Mouse (Mus musculus) embryonic facial prominence, embryonic 14.5 days (tissue): Measurements from ENCODE around the gene Acan. TPM values are rescaled to one million over a fixed set of nuclear protein-coding genes. Genes with fewer than 3 reads are reported as not detected.

ENCODE experiments used
- ATAC-seq: fragments of 200-750 bp; cut with Nextera tagmentation; 2 replicates; pipeline ENCODE4 v1.8.0; 2017; ENCODE audit warnings: low read depth, moderate number of reproducible peaks, moderate TSS enrichment
- DNase-seq: peaks from one replicate; pipeline ENCODE4 v3.0.0-alpha.2; 2015; ENCODE audit warnings: low spot score
- H3K27ac ChIP-seq: fragments of 300-500 bp; sonication (generic); replicated peaks from 2 replicates; pipeline ENCODE4 v1.5.1; 2014; ENCODE audit warnings: low read depth, mild to moderate bottlenecking, low read length, moderate library complexity
- H3K27me3 ChIP-seq: fragments of 300-500 bp; sonication (generic); replicated peaks from 2 replicates; pipeline ENCODE4 v1.6.1; 2014; ENCODE audit warnings: low read length; ENCODE audit not compliant: control insufficient read depth, insufficient read depth
- H3K36me3 ChIP-seq: fragments of 300-500 bp; sonication (generic); 2 replicates; pipeline ENCODE4 v1.6.1; 2014; ENCODE audit warnings: low read length, mixed read lengths; ENCODE audit not compliant: control insufficient read depth, insufficient read depth
- H3K4me1 ChIP-seq: fragments of 300-500 bp; sonication (generic); 2 replicates; pipeline ENCODE4 v1.6.1; 2014; ENCODE audit warnings: antibody characterized with exemption, low read length; ENCODE audit not compliant: control insufficient read depth, insufficient read depth
- H3K4me2 ChIP-seq: fragments of 300-500 bp; sonication (generic); 2 replicates; pipeline ENCODE4 v1.6.1; 2014; ENCODE audit warnings: low read depth, mild to moderate bottlenecking, low read length, moderate library complexity, mixed read lengths
- H3K4me3 ChIP-seq: fragments of 300-500 bp; sonication (generic); 2 replicates; pipeline ENCODE4 v1.5.1; 2014; ENCODE audit warnings: low read depth, mild to moderate bottlenecking, low read length
- H3K9ac ChIP-seq: fragments of 300-500 bp; sonication (generic); 2 replicates; pipeline ENCODE4 v1.6.1; 2014; ENCODE audit warnings: low read depth, mild to moderate bottlenecking, low read length, moderate library complexity, mixed read lengths
- H3K9me3 ChIP-seq: fragments of 300-500 bp; sonication (generic); 2 replicates; pipeline ENCODE4 v1.6.1; 2016; ENCODE audit warnings: low read length; ENCODE audit not compliant: control insufficient read depth
- WGBS: fragments of 180-500 bp; shearing (Covaris S2); extraction: QIAGEN DNeasy Blood & Tissue Kit; methylation state at CpG from one replicate; pipeline ENCODE4 v1.1.7; 2014; 5-methylcytosine and 5-hydroxymethylcytosine counted together
- polyA plus RNA-seq: library from polyadenylated mRNA; unstranded; fragments of >200 nt; fragmentation: Nextera tagmentation; extraction: Ambion mirVana; gene quantifications from 2 replicates; pipeline ENCODE4 v1.2.1, GENCODE M21; 2014

The Acan gene
- polyA plus RNA-seq, 1 experiment from 2014 or later = 34.1 TPM

DNA sequence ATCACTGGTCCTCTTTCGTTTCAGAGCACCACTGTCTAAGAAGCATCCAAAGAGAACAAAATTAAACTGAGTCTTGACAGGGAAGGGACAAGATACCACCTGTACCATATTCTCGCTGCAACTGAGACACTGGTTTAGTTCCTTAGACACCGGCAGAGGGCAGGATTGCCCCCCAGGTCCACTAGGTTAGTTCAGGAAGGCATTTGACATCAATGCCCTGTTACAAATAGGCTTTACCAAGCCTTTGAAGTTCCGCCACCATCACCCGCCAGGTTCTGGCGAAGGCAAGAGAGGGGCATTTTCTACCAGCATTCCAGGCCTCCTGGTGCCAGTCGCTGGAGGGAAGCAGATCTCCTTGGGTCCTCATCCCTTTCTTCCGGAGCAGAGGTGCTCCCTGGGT lies 76.6 kb downstream of the Acan start:
- H3K9me3 ChIP-seq = no peaks in the 10 kb centered on the region
- H3K36me3 ChIP-seq = peaks cover 13% of the 10 kb centered on the region; the same call in 1 of the 2 replicates
- H3K27me3 ChIP-seq = peaks cover 5% of the 10 kb centered on the region; the same call in 1 of the 2 replicates
- ATAC-seq (no peak), DNase-seq (peak; percentile 14)
- peak overlapping the region; percentile 28; the same call in 1 of the 2 replicates for H3K4me3 ChIP-seq
- no peak overlapping the region for H3K27ac ChIP-seq
- 19% methylated on average over 8 of the region's 8 CpGs for WGBS
- no peak overlapping the region for H3K9ac ChIP-seq
- peak overlapping the region; percentile 53 for H3K4me2 ChIP-seq
- H3K4me1 ChIP-seq = peaks cover 17% of the 10 kb centered on the region

DNA sequence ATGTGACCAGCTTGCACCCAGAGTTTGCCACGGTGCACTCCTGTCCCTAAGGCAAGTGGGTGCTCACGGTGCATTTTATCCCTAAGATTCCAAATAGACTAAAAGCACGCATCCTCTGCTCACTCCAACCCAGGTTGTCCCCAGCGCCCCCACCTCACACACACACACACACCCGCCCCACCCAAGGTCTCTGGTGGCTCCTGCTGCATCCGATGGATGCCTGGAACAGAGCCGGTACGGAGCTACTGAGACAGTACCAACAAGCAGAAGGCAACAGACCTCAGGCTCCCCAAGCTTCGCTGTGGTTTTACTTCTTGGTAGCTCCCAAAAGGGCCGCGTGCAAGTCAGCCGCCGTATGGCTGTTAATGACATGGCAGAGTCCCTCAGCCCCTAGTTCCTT lies 77.1 kb downstream of the Acan start:
- peak; percentile 14 for DNase-seq
- H3K4me2 ChIP-seq = peak overlapping the region; percentile 53
- peaks cover 18% of the 10 kb centered on the region; the same call in 1 of the 2 replicates for H3K36me3 ChIP-seq
- 14% methylated on average over 13 of the region's 13 CpGs for WGBS
- ATAC-seq = 0 out of 2 replicates have a peak, but pooled peaks have one; percentile 23
- peaks cover 17% of the 10 kb centered on the region for H3K4me1 ChIP-seq
- H3K4me3 ChIP-seq = peak overlapping the region; percentile 28
- H3K27me3 ChIP-seq = peaks cover 5% of the 10 kb centered on the region; the same call in 1 of the 2 replicates
- no peaks in the 10 kb centered on the region for H3K9me3 ChIP-seq
- H3K9ac ChIP-seq = peak overlapping the region; percentile 49
- H3K27ac ChIP-seq = no peak overlapping the region

DNA sequence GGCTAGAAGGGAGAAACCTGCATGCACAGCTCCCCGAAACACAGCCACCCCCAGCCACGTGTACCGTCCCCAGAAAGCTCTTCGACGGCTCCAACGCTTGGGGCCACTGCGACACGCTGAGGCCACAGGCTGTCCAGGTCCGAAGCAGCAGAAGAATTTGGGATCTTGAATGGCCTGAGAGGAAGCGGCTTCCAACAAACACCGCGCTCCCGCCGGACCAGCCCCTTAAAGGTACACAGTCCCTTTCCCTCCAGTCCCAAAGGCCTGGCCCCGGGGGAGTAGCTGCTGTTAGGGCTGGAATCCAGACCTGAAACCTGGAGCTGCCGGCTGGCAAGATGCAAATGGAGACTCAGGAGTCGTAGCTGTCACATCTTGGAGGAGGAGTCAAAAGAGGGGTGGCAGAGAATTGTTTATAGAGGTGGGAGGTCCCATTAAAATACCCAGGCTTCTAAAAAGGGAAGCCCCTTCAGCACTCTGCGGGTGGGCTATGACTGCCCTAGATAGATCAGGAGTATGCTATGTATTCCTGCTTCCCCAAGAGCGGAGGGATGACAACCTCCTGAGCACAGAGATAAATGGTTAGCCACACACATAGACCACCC lies 77.7 kb downstream of the Acan start, which contains the start of gene Hapln3:
Hapln3 (minus strand) TSS at position 176 of the 602 bp plus-strand sequence.
- peaks cover 5% of the 10 kb centered on the region; the same call in 1 of the 2 replicates for H3K27me3 ChIP-seq
- H3K9me3 ChIP-seq = no peaks in the 10 kb centered on the region
- H3K4me1 ChIP-seq = peaks cover 17% of the 10 kb centered on the region
- H3K9ac ChIP-seq = peak within 1 kb of the TSS; percentile 49
- peaks cover 22% of the 10 kb centered on the region for H3K36me3 ChIP-seq
- H3K4me3 ChIP-seq = peak within 1 kb of the TSS; percentile 28
- WGBS = 5% methylated on average over 19 of the region's 19 CpGs
- peak; percentile 42 for DNase-seq
- H3K27ac ChIP-seq = no peak within 1 kb of the TSS
- H3K4me2 ChIP-seq = peak within 1 kb of the TSS; percentile 53
- peak; percentile 50; the same call in 1 of the 2 replicates for ATAC-seq

GRCm38 (mm10) chr7:79133391-79133790 lies 80.1 kb downstream of the Acan start:
- no peak for ATAC-seq
- 30% methylated on average over 6 of the region's 6 CpGs for WGBS
- H3K4me3 ChIP-seq = no peak overlapping the region
- H3K36me3 ChIP-seq = peaks cover 36% of the 10 kb centered on the region
- DNase-seq = no peak
- H3K4me1 ChIP-seq = peaks cover 17% of the 10 kb centered on the region
- no peak overlapping the region for H3K9ac ChIP-seq
- H3K27me3 ChIP-seq = peaks cover 5% of the 10 kb centered on the region; the same call in 1 of the 2 replicates
- H3K4me2 ChIP-seq = no peak overlapping the region
- no peaks in the 10 kb centered on the region for H3K9me3 ChIP-seq
- H3K27ac ChIP-seq = no peak overlapping the region

DNA sequence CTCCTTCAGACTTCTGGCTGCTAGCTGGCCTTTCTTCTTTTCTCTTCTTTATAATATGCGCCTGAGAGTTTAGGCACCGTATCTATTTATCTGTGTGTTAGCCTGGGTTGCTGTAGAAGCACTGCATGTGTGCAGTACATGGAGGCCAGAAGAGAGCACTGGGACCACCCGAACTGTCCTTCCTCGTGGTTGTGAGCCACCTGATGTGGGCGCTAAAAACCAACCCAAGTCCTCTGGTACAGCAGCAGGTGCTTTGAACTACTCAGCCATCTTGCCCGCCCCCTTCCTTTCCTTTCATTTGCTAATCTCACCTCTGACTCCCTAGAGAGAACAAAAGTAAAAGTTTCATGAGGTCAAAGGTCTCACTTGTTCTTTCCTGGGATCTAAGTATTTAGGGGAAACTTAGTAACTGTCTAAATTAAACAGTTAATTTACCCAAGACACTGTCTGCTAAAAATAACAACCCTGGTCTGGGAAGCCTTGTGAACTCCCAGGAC lies 86.1 kb downstream of the Acan start:
- no peak overlapping the region for H3K27ac ChIP-seq
- peaks cover 45% of the 10 kb centered on the region for H3K36me3 ChIP-seq
- DNase-seq (no peak), ATAC-seq (no peak)
- no peak overlapping the region for H3K4me2 ChIP-seq
- no peaks in the 10 kb centered on the region for H3K9me3 ChIP-seq
- H3K4me1 ChIP-seq = no peaks in the 10 kb centered on the region
- no peak overlapping the region for H3K9ac ChIP-seq
- H3K4me3 ChIP-seq = no peak overlapping the region
- H3K27me3 ChIP-seq = no peaks in the 10 kb centered on the region
- WGBS = 63% methylated on average over 6 of the region's 6 CpGs

- Histone ChIP-seq H3K27ac (no peak overlapping the region), H3K27me3 (no peaks in the 10 kb centered on the region), H3K4me2 (no peak overlapping the region), H3K4me1 (no peaks in the 10 kb centered on the region), H3K36me3 (peaks cover 45% of the 10 kb centered on the region), H3K9ac (no peak overlapping the region), H3K9me3 (no peaks in the 10 kb centered on the region), H3K4me3 (no peak overlapping the region)
- DNase-seq (no peak), ATAC-seq (no peak)
- WGBS = 57% methylated on average over 4 of the region's 4 CpGs
Observed at GRCm38 (mm10) chr7:79139891-79140591, 86.8 kb downstream of the Acan start.

DNA sequence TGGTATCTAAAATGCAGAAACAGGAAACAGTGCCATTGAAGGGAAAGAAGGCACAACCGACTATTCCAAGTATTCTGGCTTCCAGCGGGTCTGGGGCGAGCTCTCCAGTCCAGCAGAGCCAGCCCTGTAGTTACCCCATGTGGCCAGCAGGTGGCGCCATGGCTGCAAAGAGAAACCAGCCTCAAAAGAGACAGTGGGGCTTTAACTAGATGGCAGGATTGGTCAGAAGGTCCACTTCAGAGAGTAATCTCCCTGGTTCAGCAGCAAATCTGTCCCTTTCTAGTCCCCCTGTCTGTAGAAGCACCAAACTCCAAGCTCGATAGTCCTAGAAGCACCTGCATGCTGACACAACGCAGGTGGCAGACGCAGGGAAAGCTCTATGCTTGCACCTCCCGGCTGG lies 87.6 kb downstream of the Acan start:
- Histone ChIP-seq H3K4me2 (no peak overlapping the region), H3K9ac (no peak overlapping the region), H3K27ac (no peak overlapping the region), H3K4me1 (no peaks in the 10 kb centered on the region), H3K36me3 (peaks cover 41% of the 10 kb centered on the region), H3K9me3 (no peaks in the 10 kb centered on the region), H3K27me3 (no peaks in the 10 kb centered on the region), H3K4me3 (no peak overlapping the region)
- WGBS = 36% methylated on average over 7 of the region's 8 CpGs
- DNase-seq = peak; percentile 68
- ATAC-seq = peak; percentile 51; the same call in 1 of the 2 replicates

- no peaks in the 10 kb centered on the region for H3K27me3 ChIP-seq
Observed at GRCm38 (mm10) chr7:79147011-79147837, 93.9 kb downstream of the Acan start.

More at GRCm38 (mm10) chr7:79147011-79147837, 93.9 kb downstream of the Acan start:
- Histone ChIP-seq H3K9ac (peak overlapping the region; percentile 78), H3K27ac (no peak overlapping the region), H3K4me2 (peak overlapping the region; percentile 78), H3K4me3 (peak overlapping the region; percentile 74), H3K9me3 (no peaks in the 10 kb centered on the region), H3K36me3 (peaks cover 24% of the 10 kb centered on the region; the same call in 1 of the 2 replicates), H3K4me1 (peaks cover 13% of the 10 kb centered on the region)
- DNase-seq = no peak
- no peak for ATAC-seq
- 41% methylated on average over 11 of the region's 12 CpGs for WGBS
